Mouse (Mus musculus) embryonic facial prominence, embryonic 11.5 days (tissue): ENCODE data around the gene Hist1h2br. TPM values are rescaled to one million over a fixed set of nuclear protein-coding genes. Genes with fewer than 3 reads are reported as not detected.
"Not testable (repeated sequence)": the region's sequence is repeated elsewhere in the genome, so short reads cannot be mapped to it uniquely, and the experiment has no call there.

Experiments used
- ATAC-seq: fragments of 200-750 bp; cut with Nextera tagmentation; replicated peaks from 2 replicates; pipeline ENCODE4 v1.8.0; 2017; ENCODE audit warnings: low read depth; ENCODE audit not compliant: insufficient number of reproducible peaks, low FRiP score, low TSS enrichment
- DNase-seq: peaks from one replicate; pipeline ENCODE4 v3.0.0-alpha.2; 2015; ENCODE audit warnings: low spot score
- H3K27ac ChIP-seq: fragments of 300-500 bp; sonication (generic); replicated peaks from 2 replicates; pipeline ENCODE4 v1.5.1; 2014; ENCODE audit warnings: mild to moderate bottlenecking, low read depth, low read length, control low read depth
- H3K27me3 ChIP-seq: fragments of 300-500 bp; sonication (generic); 2 replicates; pipeline ENCODE4 v1.6.1; 2014; ENCODE audit warnings: mild to moderate bottlenecking, low read length, moderate library complexity, mixed read lengths; ENCODE audit not compliant: control insufficient read depth, insufficient read depth
- H3K36me3 ChIP-seq: fragments of 300-500 bp; sonication (generic); replicated peaks from 2 replicates; pipeline ENCODE4 v1.6.1; 2014; ENCODE audit warnings: low read depth, mild to moderate bottlenecking, low read length, moderate library complexity, mixed read lengths; ENCODE audit not compliant: control insufficient read depth, insufficient read depth
- H3K4me1 ChIP-seq: fragments of 300-500 bp; sonication (generic); 2 replicates; pipeline ENCODE4 v1.6.1; 2014; ENCODE audit warnings: low read length, mixed read lengths; ENCODE audit not compliant: control insufficient read depth, insufficient read depth
- H3K4me2 ChIP-seq: fragments of 300-500 bp; sonication (generic); 2 replicates; pipeline ENCODE4 v1.6.1; 2014; ENCODE audit warnings: low read depth, mild to moderate bottlenecking, control low read depth, low read length, moderate library complexity
- H3K4me3 ChIP-seq: fragments of 300-500 bp; sonication (generic); 2 replicates; pipeline ENCODE4 v1.5.1; 2014; ENCODE audit warnings: low read depth, low read length, control low read depth
- H3K9ac ChIP-seq: fragments of 300-500 bp; sonication (generic); replicated peaks from 2 replicates; pipeline ENCODE4 v1.6.1; 2014; ENCODE audit warnings: mild to moderate bottlenecking, control low read depth, low read length
- H3K9me3 ChIP-seq: fragments of 300-500 bp; sonication (generic); replicated peaks from 2 replicates; pipeline ENCODE4 v1.6.1; 2016; ENCODE audit warnings: mild to moderate bottlenecking, low read length, inconsistent platforms, mixed read lengths; ENCODE audit not compliant: control insufficient read depth
- WGBS: fragments of 180-500 bp; shearing (Covaris S2); extraction: QIAGEN DNeasy Blood & Tissue Kit; methylation state at CpG from one replicate; pipeline ENCODE4 v1.1.7; 2014; 5-methylcytosine and 5-hydroxymethylcytosine counted together
- polyA plus RNA-seq: library from polyadenylated mRNA; unstranded; fragments of >200 nt; fragmentation: Nextera tagmentation; extraction: Ambion mirVana; gene quantifications from 2 replicates; pipeline ENCODE4 v1.2.1, GENCODE M21; 2014

Gene Hist1h2br
- polyA plus RNA-seq, 1 experiment from 2014 or later = 23.1 TPM

DNA sequence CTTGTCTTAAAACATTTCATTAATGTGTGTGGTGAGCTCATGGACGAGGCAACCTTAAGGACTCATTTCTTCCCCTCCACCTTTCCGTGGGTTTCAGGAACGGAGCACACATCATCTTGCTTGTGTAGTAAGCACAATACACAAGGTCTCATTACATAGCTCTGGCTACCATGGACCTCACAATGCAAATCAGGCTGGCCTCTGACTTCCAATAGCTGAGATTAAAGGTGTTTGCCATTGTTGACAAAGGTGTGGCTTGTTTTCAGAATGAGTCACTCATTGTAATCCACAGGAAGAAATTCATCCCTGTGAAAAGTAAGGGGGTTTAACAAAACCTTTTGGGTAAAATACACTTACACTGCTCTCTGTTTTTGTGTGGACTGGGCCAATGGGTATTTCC lies 5.0 kb upstream of the Hist1h2br start:
- DNase-seq (no peak), ATAC-seq (no peak)
- Histone ChIP-seq H3K27me3 (no peaks in the 10 kb centered on the region), H3K4me1 (no peaks in the 10 kb centered on the region), H3K9me3 (no peaks in the 10 kb centered on the region), H3K4me2 (no peak overlapping the region), H3K9ac (no peak overlapping the region), H3K4me3 (no peak overlapping the region), H3K27ac (no peak overlapping the region), H3K36me3 (no peaks in the 10 kb centered on the region)
- 85% methylated on average over 3 of the region's 3 CpGs for WGBS

DNA sequence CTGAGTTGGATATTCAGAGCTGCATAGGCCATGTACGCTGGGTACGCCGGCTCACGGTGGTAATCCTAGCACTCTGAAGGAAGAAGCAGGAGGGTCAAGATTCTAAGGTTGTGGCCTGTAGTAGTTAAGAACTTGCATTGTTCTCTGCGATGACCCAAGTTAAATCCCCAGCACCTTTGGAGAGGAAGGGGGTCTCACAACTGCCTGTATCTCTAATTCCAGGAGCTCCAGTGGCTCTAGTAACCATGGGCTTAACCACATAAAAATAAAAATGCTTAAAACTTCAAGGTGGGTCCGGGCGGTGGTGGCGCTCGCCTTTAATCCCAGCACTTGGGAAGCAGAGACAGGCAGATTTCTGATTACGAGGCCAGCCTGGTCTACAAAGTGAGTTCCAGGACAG lies 3.2 kb upstream of the Hist1h2br start:
- 88% methylated on average over 10 of the region's 10 CpGs for WGBS
- H3K4me3 ChIP-seq = no peak overlapping the region

DNA sequence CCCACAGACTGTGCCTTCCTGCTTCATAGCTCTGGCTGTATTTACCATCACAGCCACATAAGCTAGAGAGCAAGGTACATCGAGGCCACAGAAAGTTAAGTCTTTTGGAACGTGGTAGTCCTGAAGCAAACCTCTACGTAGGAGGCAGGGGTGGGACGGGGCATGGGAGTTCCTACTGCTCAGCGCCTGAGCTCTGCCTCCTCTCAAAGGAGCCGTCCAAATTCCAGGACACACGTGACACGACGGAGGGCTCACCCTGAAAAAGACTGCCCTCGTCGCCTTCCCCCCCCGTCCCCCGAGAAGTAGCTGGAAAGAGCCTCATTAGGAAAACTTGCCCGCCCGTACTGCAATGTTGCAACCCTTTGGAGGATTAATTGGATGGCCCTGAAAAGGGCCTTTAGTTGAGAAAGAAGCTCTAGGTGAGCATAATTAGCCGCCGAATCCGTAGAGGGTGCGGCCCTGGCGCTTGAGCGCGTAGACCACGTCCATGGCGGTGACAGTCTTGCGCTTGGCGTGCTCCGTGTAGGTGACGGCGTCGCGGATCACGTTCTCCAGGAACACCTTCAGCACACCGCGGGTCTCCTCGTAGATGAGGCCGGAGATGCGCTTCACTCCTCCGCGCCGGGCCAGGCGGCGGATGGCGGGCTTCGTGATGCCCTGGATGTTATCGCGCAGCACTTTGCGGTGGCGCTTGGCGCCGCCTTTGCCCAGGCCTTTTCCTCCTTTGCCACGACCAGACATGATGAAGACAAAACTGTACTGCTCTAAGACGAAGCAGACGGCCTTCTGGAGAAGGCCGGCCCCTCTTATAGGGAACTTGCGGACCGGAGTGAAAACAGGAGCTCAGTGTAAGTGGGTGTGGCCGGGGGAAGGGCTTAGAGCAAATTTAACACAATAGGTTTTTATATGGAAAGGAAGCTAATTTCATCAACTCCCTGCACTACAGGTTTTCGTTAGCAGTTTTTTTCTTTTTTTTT lies 1.8 kb upstream of the Hist1h2br start, which contains the start of gene Hist1h4n:
TSS of gene Hist1h4n (minus strand) at position 779 of the 977 bp plus-strand sequence.
- not testable (repeated sequence) for H3K9ac ChIP-seq, H3K36me3 ChIP-seq, H3K4me2 ChIP-seq, H3K4me3 ChIP-seq, H3K27me3 ChIP-seq, DNase-seq, H3K4me1 ChIP-seq, H3K9me3 ChIP-seq, H3K27ac ChIP-seq
- peak; percentile 87 for ATAC-seq
- WGBS = under 1% methylated on average over 20 of the region's 58 CpGs

More for the DNA sequence above, 3.2 kb upstream of the Hist1h2br start:
- H3K9ac ChIP-seq = no peak overlapping the region
- ATAC-seq = no peak
- no peaks in the 10 kb centered on the region for H3K9me3 ChIP-seq
- no peak for DNase-seq
- no peak overlapping the region for H3K4me2 ChIP-seq
- H3K36me3 ChIP-seq = no peaks in the 10 kb centered on the region
- H3K4me1 ChIP-seq = no peaks in the 10 kb centered on the region
- 0 out of 2 replicates have a peak overlapping the region, but pooled peaks have one; percentile 31 for H3K27ac ChIP-seq
- H3K27me3 ChIP-seq = no peaks in the 10 kb centered on the region

DNA sequence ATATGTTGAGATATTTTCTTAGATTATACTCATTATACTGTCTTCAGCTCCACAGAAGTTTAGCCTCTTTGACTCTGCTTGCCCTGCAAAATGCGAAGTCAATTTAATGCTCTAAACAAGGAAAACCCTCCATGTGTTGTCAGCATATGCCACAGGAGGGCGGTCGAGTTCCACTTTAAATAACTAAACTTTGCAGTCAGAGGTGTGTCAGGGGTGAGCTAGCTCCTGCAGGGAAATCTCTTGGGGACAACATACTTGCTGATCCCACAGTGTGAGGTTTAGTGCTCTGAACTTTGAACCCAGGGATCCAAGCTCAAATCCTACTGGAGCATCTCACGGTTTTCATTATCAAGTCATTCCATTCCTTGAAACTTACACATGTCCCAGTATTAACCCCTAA lies 7.0 kb downstream of the Hist1h2br start:
- H3K27ac ChIP-seq, H3K36me3 ChIP-seq, H3K27me3 ChIP-seq, H3K4me1 ChIP-seq, H3K4me2 ChIP-seq, DNase-seq, H3K4me3 ChIP-seq, H3K9me3 ChIP-seq, H3K9ac ChIP-seq: not testable (repeated sequence)
- no CpG with 5 or more reads among the region's 4 CpGs for WGBS
- peak; percentile 77 for ATAC-seq

DNA sequence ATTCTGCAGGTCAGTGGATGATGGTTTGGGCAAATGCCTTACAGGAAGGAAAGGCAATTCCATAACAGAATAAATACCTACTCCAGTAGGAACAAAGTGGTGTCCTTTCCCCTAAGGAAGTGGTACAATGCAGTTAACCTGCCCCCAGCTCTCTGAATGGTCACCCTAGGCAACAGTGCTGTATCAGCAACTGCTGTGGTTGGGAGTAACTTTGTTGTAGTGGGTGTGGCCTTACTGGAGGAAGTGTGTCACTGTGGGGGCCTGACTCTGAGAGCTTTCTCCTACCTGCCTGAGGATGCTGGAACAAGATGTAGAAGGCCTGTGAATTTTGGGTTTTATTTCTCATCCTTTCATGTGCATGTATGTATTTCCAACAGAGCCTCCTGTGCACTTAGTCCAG lies 12.8 kb downstream of the Hist1h2br start:
- not testable (repeated sequence) for H3K4me1 ChIP-seq, H3K27ac ChIP-seq, H3K4me2 ChIP-seq, H3K27me3 ChIP-seq, ATAC-seq, H3K4me3 ChIP-seq, H3K9me3 ChIP-seq, H3K9ac ChIP-seq, H3K36me3 ChIP-seq, DNase-seq

DNA sequence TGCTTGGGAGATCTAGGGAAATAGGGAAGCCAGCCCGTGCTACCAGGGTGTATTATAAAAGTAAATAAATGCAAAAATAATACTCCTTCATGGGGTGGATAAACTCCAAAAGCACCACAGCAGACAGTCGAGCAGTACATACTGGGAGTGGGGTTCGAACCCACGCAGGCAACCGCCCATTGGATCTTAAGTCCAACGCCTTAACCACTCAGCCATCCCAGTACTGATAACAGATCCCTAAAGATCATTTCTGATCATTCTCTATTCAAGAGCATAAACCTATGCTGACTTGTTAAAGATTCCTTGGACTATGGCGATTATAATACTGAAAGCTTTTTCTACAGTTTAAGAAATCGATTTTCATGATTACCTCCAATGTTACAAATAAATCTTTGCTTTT lies 14.3 kb downstream of the Hist1h2br start:
- Histone ChIP-seq H3K9ac (no peak overlapping the region), H3K4me3 (no peak overlapping the region), H3K9me3 (no peaks in the 10 kb centered on the region), H3K4me1 (no peaks in the 10 kb centered on the region), H3K4me2 (no peak overlapping the region), H3K27me3 (no peaks in the 10 kb centered on the region), H3K27ac (no peak overlapping the region), H3K36me3 (no peaks in the 10 kb centered on the region)
- 10% methylated on average over 8 of the region's 8 CpGs for WGBS
- ATAC-seq = no peak
- DNase-seq = peak; percentile 50

DNA sequence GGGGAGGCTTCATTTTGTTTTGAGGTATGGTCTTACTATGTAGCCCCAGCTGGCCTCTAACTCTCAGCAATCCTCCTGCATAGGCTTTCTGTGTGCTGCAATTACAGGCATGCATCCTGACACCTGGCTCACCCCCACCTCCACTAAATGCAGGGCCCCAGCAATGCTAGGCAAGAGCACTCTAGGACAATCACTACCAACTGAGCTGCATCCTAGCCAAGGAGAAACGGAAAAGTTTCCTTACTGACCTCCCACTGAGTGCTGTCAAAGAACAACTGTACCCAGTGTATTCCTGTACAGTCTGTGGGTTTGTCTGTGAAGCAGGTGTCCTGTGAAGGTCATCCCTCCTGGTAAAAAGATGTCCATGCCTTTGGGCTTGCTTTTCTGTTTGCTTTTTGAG lies 17.2 kb downstream of the Hist1h2br start:
- DNase-seq, H3K36me3 ChIP-seq, H3K4me3 ChIP-seq, ATAC-seq, H3K4me1 ChIP-seq, H3K4me2 ChIP-seq, H3K27me3 ChIP-seq, H3K9ac ChIP-seq, H3K9me3 ChIP-seq, H3K27ac ChIP-seq: not testable (repeated sequence)
- 35% methylated on average over 1 of the region's 1 CpGs for WGBS

DNA sequence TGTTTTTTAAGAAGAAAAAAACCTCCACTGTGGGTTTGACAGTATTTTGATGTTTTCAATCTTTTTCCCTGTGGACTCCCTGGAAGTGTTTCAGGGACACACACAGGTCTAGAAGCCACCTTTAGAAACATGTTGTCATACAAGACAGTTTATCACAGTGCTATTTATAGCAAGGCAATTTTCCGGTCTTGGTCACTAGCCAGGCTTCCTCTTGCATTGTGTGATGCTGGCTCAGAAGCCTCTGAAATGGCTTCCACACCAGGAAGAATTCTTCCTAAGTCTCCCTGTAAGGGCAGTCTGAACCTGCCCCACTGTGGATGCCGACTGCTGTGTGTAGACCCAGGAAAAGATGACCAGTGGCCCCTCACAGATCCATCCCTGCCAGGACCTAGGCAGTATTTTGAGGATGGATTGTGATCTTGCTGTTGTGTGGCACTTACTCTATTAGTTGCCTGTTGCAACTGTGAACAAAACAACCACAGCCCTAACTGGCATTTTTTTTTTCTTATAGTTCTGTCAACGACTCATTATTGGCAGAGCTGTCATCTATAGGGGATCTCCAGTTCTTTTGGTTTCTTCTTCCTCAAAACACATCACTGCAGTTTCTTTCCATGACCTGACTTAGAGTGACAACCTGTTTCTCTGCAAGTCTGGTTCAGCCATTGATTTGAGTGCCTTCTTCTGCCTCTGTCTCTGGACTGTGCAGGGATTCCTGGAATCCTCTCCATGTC lies 18.8 kb downstream of the Hist1h2br start:
- Histone ChIP-seq H3K9me3 (no peaks in the 10 kb centered on the region), H3K4me3 (no peak overlapping the region), H3K4me2 (no peak overlapping the region), H3K36me3 (no peaks in the 10 kb centered on the region), H3K27ac (no peak overlapping the region), H3K27me3 (no peaks in the 10 kb centered on the region), H3K4me1 (no peaks in the 10 kb centered on the region), H3K9ac (no peak overlapping the region)
- ATAC-seq (no peak), DNase-seq (no peak)
- WGBS = 79% methylated on average over 3 of the region's 3 CpGs
